ENCODE assay signal across 24 mouse cellular contexts in genomic region chr10:53156374-53156773, GRCm38 (mm10).
DNase-seq lines count a peak whose midpoint lies in the region; ATAC-seq and TF ChIP-seq lines count a peak whose summit lies in the region.
"Had no signal": no experiment of that assay in that cellular context is flagged by ENCODE, and none has a peak within 500 bp of the region (broad histone marks: within the 10 kb centered on the region; RNA-seq: fewer than 3 reads in every experiment).

No protein-coding gene starts in this region.

- H3K4me2 ChIP-seq in hindbrain, embryonic 11.5 days (replicated peaks; ENCODE audit: low read depth, low read length) = no peak overlapping the region
- H3K4me2 ChIP-seq in hindbrain, embryonic 12.5 days (replicated peaks) = no peak overlapping the region
- H3K4me2 ChIP-seq in limb, embryonic 11.5 days (ENCODE audit: low read depth, severe bottlenecking) = no peak overlapping the region
- H3K4me2 ChIP-seq: hindbrain, embryonic 13.5 days; liver, embryonic 11.5 days; midbrain, embryonic 11.5 days; neural tube, embryonic 12.5 days had no signal

- ATAC-seq in hindbrain, embryonic 11.5 days (ENCODE audit: low FRiP score) = no peak
- ATAC-seq in hindbrain, embryonic 12.5 days (ENCODE audit: low FRiP score) = no peak
- peak; percentile 65 for ATAC-seq in limb, embryonic 11.5 days (ENCODE audit: insufficient number of reproducible peaks, low FRiP score, low TSS enrichment, low read depth)

- H3K27me3 ChIP-seq in hindbrain, embryonic 11.5 days (ENCODE audit: control insufficient read depth, insufficient read depth, low read length) = no peaks in the 10 kb centered on the region
- H3K27me3 ChIP-seq in hindbrain, embryonic 12.5 days = no peaks in the 10 kb centered on the region
- H3K27me3 ChIP-seq in ES-Bruce4 (ENCODE audit: control insufficient read depth, insufficient read depth, low read length, poor library complexity, severe bottlenecking) = no peaks in the 10 kb centered on the region
- no peaks in the 10 kb centered on the region for H3K27me3 ChIP-seq in limb, embryonic 11.5 days (ENCODE audit: control insufficient read depth, insufficient read depth, low read length)
- H3K27me3 ChIP-seq: hindbrain, embryonic 13.5 days; neural tube, embryonic 12.5 days had no signal

- TF ChIP-seq EP300 in ES-Bruce4 (IDR thresholded peaks at IDR 0.05; ENCODE audit: insufficient read depth, low read depth, low read length) = peak; percentile 65; the same call in 1 of the 2 replicates

- TF ChIP-seq POLR2A in ES-Bruce4 (IDR thresholded peaks at IDR 0.05; ENCODE audit: insufficient read depth, low read length) = no peak

- DNase-seq in hindbrain, embryonic 11.5 days (ENCODE audit: low spot score) = peak; percentile 14
- peak; percentile 46 for DNase-seq in embryo, embryonic 10.5 days (ENCODE audit: low spot score)
- DNase-seq in limb, embryonic 11.5 days (ENCODE audit: low spot score) = peak; percentile 50
- DNase-seq in layer of hippocampus, adult 18-20 months (ENCODE audit: low spot score in 2 of 2) = no peak
- DNase-seq in Muller cell, postnatal 12 days (ENCODE audit: inconsistent ontology term) = no peak
- DNase-seq in frontal cortex, postnatal 10 days (ENCODE audit: low spot score in 2 of 2) = no peak
- DNase-seq: adrenal gland, adult 2 months; cerebellum, adult 9-10 months; gastrocnemius, postnatal 36 days; kidney, adult 11 months; left cerebral cortex, postnatal 4 days; lung, adult 18-20 months; lung, postnatal 36 days; right cerebral cortex, adult 18-20 months; thymus, adult 18-20 months; thymus, postnatal 4 days had no signal

- H3K4me3 ChIP-seq in hindbrain, embryonic 11.5 days (ENCODE audit: low read depth, low read length) = no peak overlapping the region
- no peak overlapping the region for H3K4me3 ChIP-seq in hindbrain, embryonic 12.5 days
- H3K4me3 ChIP-seq in ES-Bruce4 (ENCODE audit: low read depth, low read length) = no peak overlapping the region
- no peak overlapping the region for H3K4me3 ChIP-seq in limb, embryonic 11.5 days (ENCODE audit: low read depth, low read length)
- H3K4me3 ChIP-seq: hindbrain, embryonic 13.5 days; left cerebral cortex, adult 2 months; neural tube, embryonic 12.5 days had no signal

- TF ChIP-seq CTCF in ES-Bruce4 (IDR thresholded peaks at IDR 0.05; ENCODE audit: low read depth, low read length) = no peak

- no peak overlapping the region for H3K9ac ChIP-seq in hindbrain, embryonic 11.5 days (ENCODE audit: low read depth, low read length)
- no peak overlapping the region for H3K9ac ChIP-seq in hindbrain, embryonic 12.5 days
- no peak overlapping the region for H3K9ac ChIP-seq in ES-Bruce4 (ENCODE audit: low read depth, poor library complexity, severe bottlenecking)
- H3K9ac ChIP-seq in limb, embryonic 11.5 days (ENCODE audit: low read length) = no peak overlapping the region
- H3K9ac ChIP-seq: hindbrain, embryonic 13.5 days; neural tube, embryonic 12.5 days had no signal

- no peaks in the 10 kb centered on the region for H3K9me3 ChIP-seq in hindbrain, embryonic 11.5 days (ENCODE audit: control insufficient read depth, low read length)
- no peaks in the 10 kb centered on the region for H3K9me3 ChIP-seq in hindbrain, embryonic 12.5 days (replicated peaks)
- peaks cover 22% of the 10 kb centered on the region for H3K9me3 ChIP-seq in ES-Bruce4 (replicated peaks; ENCODE audit: control insufficient read depth, insufficient read depth, low read length, poor library complexity, severe bottlenecking)
- H3K9me3 ChIP-seq in limb, embryonic 11.5 days (ENCODE audit: control insufficient read depth, low read length) = no peaks in the 10 kb centered on the region
- H3K9me3 ChIP-seq: hindbrain, embryonic 13.5 days; neural tube, embryonic 12.5 days had no signal

- 47% methylated on average over 7 of the region's 7 CpGs for WGBS in hindbrain, embryonic 11.5 days
- WGBS in hindbrain, embryonic 12.5 days = 53% methylated on average over 7 of the region's 7 CpGs
- 26% methylated on average over 7 of the region's 7 CpGs for WGBS in limb, embryonic 11.5 days

- no peak overlapping the region for H3K27ac ChIP-seq in hindbrain, embryonic 11.5 days (ENCODE audit: low read depth, low read length)
- no peak overlapping the region for H3K27ac ChIP-seq in hindbrain, embryonic 12.5 days
- H3K27ac ChIP-seq in ES-Bruce4 (ENCODE audit: insufficient read depth, low read length) = 0 out of 2 replicates have a peak overlapping the region, but pooled peaks have one; percentile 7
- no peak overlapping the region for H3K27ac ChIP-seq in limb, embryonic 11.5 days (replicated peaks; ENCODE audit: low read depth, low read length)
- H3K27ac ChIP-seq: hindbrain, embryonic 13.5 days; kidney, postnatal 0 days; left cerebral cortex, adult 2 months; neural tube, embryonic 12.5 days had no signal

- no peaks in the 10 kb centered on the region for H3K4me1 ChIP-seq in hindbrain, embryonic 11.5 days (replicated peaks; ENCODE audit: control insufficient read depth, insufficient read depth, low read length)
- no peaks in the 10 kb centered on the region for H3K4me1 ChIP-seq in hindbrain, embryonic 12.5 days
- no peaks in the 10 kb centered on the region for H3K4me1 ChIP-seq in ES-Bruce4 (ENCODE audit: control insufficient read depth, insufficient read depth, low read length)
- peaks cover 6% of the 10 kb centered on the region; the same call in 1 of the 2 replicates for H3K4me1 ChIP-seq in limb, embryonic 11.5 days (ENCODE audit: control insufficient read depth, insufficient read depth, low read length)
- H3K4me1 ChIP-seq: hindbrain, embryonic 13.5 days; neural tube, embryonic 12.5 days had no signal

- H3K36me3 ChIP-seq in hindbrain, embryonic 11.5 days (ENCODE audit: control insufficient read depth, insufficient read depth, low read length) = no peaks in the 10 kb centered on the region
- H3K36me3 ChIP-seq in hindbrain, embryonic 12.5 days = no peaks in the 10 kb centered on the region
- H3K36me3 ChIP-seq in ES-Bruce4 (ENCODE audit: control insufficient read depth, insufficient read depth, low read length, poor library complexity, severe bottlenecking) = no peaks in the 10 kb centered on the region
- no peaks in the 10 kb centered on the region for H3K36me3 ChIP-seq in limb, embryonic 11.5 days (ENCODE audit: control insufficient read depth, insufficient read depth, low read length)
- H3K36me3 ChIP-seq: hindbrain, embryonic 13.5 days; neural tube, embryonic 12.5 days had no signal

Comparison
In these comparisons a context has a peak if more than half of its experiments do, and no peak if none do; other contexts are left out.
1. DNase-seq: peak in hindbrain, embryonic 11.5 days (single experiment), embryo, embryonic 10.5 days (single experiment) and limb, embryonic 11.5 days (single experiment); none in layer of hippocampus, adult 18-20 months (0 of 2), Muller cell, postnatal 12 days (single experiment) and frontal cortex, postnatal 10 days (0 of 2).